Mouse (Mus musculus) lung, postnatal 10 days (tissue): Measurements from ENCODE around the gene Trmt1l.

ENCODE experiments used
- DNase-seq: peaks from one replicate; pipeline ENCODE4 v3.0.0; 2021

Trmt1l gene

DNA sequence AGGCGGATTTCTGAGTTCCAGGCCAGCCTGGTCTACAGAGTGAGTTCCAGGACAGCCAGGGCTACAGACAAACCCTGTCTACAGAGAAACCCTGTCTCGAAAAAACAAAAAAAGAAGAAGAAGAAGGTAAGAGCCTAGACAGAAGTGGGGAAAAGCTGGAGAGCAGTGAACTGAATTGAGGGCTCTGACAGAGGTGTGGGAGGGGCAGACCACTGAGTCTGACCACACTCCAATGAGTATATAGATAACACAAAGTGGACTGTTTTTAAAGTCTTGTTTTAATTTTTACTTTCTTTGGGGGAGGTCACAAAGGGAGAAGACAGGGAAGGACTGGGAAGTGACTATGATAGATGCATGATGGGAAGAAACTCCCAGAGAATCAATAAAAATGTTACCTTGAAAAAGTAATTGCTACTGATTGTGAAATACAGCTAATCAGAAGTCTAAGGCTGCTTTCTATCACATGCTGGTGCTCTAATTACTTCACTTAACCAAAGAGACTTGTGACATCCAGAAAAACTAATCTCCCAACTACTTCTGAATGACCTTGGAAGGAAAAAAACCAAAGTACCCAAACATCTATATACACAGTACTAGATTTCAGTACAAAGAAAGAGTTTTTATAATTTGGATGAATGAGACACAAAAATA, 67.4 kb downstream of the Trmt1l start:
- DNase-seq: no peak

DNA sequence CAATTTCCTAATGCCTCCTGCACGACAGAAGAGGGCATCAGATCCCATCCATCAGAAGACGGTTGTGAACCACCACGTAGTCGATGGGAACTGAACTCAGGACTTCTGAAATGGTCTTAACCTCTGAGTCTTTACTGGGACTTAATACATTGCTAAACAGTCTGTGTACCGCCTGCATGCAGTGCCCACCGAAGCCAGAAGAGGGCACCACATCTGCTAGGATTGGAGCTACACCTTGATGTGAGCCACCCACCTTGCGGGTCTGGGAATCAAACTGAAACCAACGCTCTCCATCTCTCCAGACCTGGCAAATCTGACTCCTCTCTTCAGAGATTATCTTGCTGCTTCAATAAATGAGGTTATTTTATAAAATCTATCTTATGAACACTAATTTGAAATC, 68.7 kb downstream of the Trmt1l start:
- DNase-seq: peak; percentile 65

DNA sequence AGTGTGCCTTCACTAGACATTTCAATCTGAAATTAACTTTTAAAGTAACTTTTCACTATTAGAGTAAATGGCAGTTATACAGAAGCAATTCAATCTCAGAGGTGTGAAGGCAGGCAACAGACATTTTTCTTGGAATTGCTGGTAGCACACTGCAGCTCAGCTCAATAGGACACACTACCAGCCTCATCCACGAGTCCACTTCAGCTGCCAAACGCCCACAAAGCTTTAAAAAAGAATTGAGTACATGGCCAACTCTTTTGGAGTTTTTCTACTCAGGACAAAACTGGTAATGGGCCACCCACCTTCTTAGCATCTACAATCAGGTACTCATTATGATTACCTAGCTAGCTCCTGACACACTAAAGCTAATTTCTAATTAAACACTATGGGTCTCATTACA, 69.6 kb downstream of the Trmt1l start:
- no peak for DNase-seq

DNA sequence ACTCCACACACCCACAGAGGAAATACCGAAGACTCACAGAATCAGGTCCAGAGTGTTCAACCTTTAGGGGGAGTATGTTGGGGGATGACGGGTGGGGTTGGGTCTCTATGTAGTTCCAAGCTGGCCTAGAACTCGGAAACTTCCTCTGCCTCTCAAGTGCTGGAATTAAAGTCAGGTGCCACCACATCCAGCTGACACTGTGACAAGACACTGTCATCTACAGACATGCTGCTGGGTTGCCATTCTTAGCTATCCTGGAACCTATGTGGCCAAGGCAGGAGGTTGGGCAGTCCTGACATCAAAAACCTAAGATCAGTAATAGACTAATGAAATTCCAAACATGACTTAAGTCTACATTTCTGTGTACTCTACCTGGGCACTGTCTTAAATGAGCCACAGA, 70.0 kb downstream of the Trmt1l start:
- no peak for DNase-seq

DNA sequence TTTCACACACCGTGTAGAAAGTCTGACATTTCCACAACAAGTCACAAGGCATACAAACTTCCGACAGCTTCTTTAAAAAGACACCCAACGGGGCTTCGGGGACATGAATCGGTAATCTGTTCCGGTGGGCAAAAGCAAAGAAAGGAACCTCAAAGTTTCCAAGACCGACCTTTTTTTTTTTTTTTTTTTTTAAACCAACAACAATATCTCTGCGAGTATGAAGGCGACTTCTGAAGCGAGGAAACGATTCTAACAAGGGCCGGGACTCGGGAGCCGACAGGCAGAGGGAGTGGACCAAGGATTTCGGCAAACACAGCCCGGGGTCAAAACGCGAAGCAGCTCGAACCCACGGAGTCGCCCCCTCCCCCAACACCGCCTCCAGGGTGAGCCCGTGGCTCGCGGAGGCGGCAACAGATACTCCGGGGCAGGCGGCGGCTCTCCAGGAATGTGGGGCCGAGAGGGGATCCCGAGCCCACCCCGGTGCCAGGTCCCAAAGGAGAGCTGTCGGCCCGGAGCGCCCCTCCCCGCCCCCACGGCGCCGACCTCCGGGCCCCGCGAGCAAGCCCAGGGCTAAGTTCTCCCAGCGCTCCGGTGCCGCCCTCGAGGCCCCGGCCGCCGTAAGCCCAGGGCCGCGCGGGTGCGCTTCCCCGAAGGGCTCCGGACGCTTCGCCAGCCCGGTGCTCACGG, 71.6 kb downstream of the Trmt1l start:
- peak; percentile 67 for DNase-seq

DNA sequence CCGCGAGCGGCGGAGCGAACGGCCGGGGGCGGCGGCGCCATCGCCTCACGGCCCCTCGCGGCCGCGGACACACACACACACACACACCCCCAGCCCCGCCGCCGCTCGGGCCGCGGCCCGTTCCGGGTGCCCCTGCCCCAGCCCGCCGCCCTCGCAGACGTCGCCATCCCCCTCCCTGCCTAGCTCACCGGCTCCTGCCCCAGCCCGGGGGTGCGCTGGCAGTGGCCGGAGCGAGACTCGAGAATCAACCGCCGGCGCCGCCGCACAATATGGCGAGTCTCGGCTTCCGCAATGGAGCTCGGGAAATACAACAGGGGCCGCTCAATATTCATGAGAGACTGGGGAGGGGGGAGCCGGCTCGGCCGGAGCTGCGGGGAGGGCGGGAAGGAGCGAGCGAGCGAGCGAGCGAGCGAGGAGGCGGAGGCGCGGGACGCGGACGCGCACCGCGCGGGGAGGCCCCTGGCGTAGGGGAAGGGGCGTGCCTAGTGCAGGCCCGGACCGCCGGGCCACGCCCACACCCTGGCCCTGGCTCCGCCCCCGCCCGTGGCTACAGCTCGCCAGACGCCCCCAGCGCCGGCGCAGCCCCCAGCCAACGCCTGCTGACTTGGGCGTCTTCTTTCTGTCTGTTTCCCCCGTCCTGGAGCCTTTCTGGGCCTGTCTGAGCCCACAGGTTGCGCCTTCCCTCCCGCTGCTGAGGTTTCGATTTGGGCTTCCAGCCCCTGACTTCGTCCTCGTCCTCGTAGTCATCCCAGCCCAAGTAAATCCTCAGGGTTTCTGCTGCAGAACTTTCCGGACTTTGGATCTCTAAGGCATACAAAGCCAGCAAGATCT, 72.4 kb downstream of the Trmt1l start, which contains the start of gene Rnf2:
Gene Rnf2 (minus strand): TSS at position 425 of the 831 bp plus-strand sequence.
- DNase-seq: peak; percentile 96
